Mouse (Mus musculus): ENCODE results near the gene Cradd. TPM values are rescaled to one million over a fixed set of nuclear protein-coding genes. Genes with fewer than 3 reads are reported as not detected.

Cradd gene
- polyA plus RNA-seq, 1 experiment = 6.2 TPM

- Histone ChIP-seq H3K4me3 (ENCODE audit: insufficient read depth, low read depth, low read length) (no peak overlapping the region), H3K27ac (replicated peaks; ENCODE audit: low read depth, low read length) (no peak overlapping the region), H3K4me1 (ENCODE audit: control insufficient read depth, insufficient read depth, insufficient read length, low read length) (0 out of 2 replicates have a peak, but pooled peaks cover 3% of the 10 kb centered on the region)
Measured at GRCm38 (mm10) chr10:95152503-95152989, 171.4 kb downstream of the Cradd start.

DNA sequence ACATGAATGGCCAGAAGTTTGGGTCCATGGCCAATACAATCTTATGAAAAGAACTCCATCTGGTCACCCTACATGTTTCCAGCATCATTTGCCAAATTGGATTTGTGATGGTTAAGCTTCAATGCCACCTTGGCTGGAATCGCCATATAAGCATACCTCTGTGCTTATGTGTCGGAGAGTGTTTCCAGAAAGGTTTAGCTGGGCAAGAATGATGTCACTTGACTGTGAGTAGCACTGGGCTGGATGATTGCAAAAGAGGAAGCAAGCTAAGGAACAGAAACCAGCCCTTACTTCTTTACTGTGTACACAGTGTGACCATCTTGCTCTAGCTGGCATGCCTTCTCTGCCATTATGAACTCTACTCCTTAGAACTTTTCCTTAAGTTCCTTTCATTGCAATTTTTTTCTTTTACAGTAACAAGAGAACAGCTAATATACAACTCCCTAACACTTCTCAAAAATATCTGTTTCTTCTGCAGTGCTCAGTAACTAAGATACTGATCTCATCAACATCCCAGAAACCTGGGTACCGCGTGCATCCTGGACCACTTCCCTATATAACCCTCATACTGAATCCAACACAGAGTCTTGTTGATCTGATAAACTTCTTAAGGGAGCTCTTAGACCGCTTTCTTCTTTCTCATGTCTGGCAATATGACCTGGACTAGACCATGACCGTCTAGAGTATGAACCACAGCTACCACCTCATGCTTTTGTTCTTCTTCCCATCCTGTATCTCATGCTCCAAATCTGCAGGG, 172.7 kb downstream of the Cradd start:
- Histone ChIP-seq H3K4me3 (ENCODE audit: insufficient read depth, low read depth, low read length) (no peak overlapping the region), H3K4me1 (ENCODE audit: control insufficient read depth, insufficient read depth, insufficient read length, low read length) (0 out of 2 replicates have a peak, but pooled peaks cover 3% of the 10 kb centered on the region), H3K27ac (replicated peaks; ENCODE audit: low read depth, low read length) (no peak overlapping the region)

- no peak overlapping the region for H3K4me3 ChIP-seq (ENCODE audit: insufficient read depth, low read depth, low read length)
- H3K4me1 ChIP-seq (ENCODE audit: control insufficient read depth, insufficient read depth, insufficient read length, low read length) = peaks cover 6% of the 10 kb centered on the region
- no peak overlapping the region for H3K27ac ChIP-seq (replicated peaks; ENCODE audit: low read depth, low read length)
Measured at GRCm38 (mm10) chr10:95149666-95150065, 174.3 kb downstream of the Cradd start.

GRCm38 (mm10) chr10:95148641-95149040, 175.3 kb downstream of the Cradd start:
- Histone ChIP-seq H3K4me1 (ENCODE audit: control insufficient read depth, insufficient read depth, insufficient read length, low read length) (peaks cover 6% of the 10 kb centered on the region), H3K27ac (replicated peaks; ENCODE audit: low read depth, low read length) (no peak overlapping the region), H3K4me3 (ENCODE audit: insufficient read depth, low read depth, low read length) (no peak overlapping the region)

GRCm38 (mm10) chr10:95147136-95147901, 176.6 kb downstream of the Cradd start:
- no peak overlapping the region for H3K4me3 ChIP-seq (ENCODE audit: insufficient read depth, low read depth, low read length)
- H3K27ac ChIP-seq (replicated peaks; ENCODE audit: low read depth, low read length) = no peak overlapping the region
- peaks cover 3% of the 10 kb centered on the region for H3K4me1 ChIP-seq (ENCODE audit: control insufficient read depth, insufficient read depth, insufficient read length, low read length)

DNA sequence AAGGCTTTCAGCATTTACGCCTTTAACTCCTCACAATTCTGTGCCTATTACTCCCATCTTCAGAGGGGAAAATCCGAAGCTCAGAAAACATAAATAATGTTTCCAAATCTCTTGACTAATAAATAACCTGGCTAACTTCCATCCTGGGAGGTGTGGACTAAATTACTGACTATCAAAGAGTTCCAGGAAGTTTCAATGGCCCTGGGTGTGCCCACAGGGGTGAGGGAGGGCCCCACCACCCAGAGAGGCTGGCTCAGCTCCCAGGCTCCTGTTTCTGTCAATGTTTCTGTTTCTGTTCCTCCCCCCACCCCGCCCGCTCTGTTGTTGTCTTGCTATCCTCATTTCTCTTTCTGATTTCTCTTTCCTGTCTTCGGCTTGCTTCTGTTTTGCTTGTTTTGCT, 177.4 kb downstream of the Cradd start:
- 0 out of 2 replicates have a peak overlapping the region, but pooled peaks have one; percentile 11 for H3K27ac ChIP-seq (replicated peaks; ENCODE audit: low read depth, low read length)
- H3K4me3 ChIP-seq (ENCODE audit: insufficient read depth, low read depth, low read length) = no peak overlapping the region
- peaks cover 3% of the 10 kb centered on the region for H3K4me1 ChIP-seq (ENCODE audit: control insufficient read depth, insufficient read depth, insufficient read length, low read length)

DNA sequence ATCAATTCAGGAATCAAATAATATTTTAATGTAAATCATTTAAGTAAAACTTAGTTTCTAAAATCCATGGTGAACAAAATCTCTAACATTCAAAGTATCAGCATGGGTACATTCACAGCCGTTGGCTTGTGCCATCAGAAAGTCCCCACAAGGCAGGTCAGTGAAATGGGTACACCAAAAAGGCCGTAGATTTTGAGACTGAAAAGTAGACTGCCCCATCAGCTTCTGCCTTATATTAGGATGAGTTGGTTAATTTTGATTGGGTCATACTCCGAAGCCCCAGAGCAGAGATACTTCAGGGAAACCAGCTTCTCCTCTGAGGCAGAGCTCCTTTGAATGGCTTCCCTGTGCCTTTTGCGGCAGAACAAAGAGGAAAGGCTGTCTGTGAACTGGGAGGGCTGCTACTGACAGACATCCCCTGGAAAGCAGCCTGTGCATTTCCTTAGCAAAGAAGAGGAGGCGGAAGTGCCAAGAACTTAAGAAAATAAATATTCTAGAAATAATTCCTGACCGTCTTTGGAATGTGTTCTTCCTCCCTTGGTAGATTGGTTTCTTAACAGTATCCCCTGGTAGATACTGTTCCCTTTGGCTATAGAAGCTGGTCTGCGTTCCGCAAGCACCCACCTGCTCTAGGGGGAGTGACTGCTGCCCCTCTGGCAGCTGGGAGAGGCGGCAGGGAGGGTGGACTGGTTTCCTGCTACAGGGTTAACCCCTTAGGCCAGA, 178.6 kb downstream of the Cradd start:
- no peak overlapping the region for H3K27ac ChIP-seq (replicated peaks; ENCODE audit: low read depth, low read length)
- H3K4me1 ChIP-seq (ENCODE audit: control insufficient read depth, insufficient read depth, insufficient read length, low read length) = peaks cover 3% of the 10 kb centered on the region
- H3K4me3 ChIP-seq (ENCODE audit: insufficient read depth, low read depth, low read length) = no peak overlapping the region

- H3K4me1 ChIP-seq (ENCODE audit: control insufficient read depth, insufficient read depth, insufficient read length, low read length) = peaks cover 3% of the 10 kb centered on the region
- no peak overlapping the region for H3K4me3 ChIP-seq (ENCODE audit: insufficient read depth, low read depth, low read length)
- H3K27ac ChIP-seq (replicated peaks; ENCODE audit: low read depth, low read length) = no peak overlapping the region
Measured at GRCm38 (mm10) chr10:95144414-95145130, 179.4 kb downstream of the Cradd start.

DNA sequence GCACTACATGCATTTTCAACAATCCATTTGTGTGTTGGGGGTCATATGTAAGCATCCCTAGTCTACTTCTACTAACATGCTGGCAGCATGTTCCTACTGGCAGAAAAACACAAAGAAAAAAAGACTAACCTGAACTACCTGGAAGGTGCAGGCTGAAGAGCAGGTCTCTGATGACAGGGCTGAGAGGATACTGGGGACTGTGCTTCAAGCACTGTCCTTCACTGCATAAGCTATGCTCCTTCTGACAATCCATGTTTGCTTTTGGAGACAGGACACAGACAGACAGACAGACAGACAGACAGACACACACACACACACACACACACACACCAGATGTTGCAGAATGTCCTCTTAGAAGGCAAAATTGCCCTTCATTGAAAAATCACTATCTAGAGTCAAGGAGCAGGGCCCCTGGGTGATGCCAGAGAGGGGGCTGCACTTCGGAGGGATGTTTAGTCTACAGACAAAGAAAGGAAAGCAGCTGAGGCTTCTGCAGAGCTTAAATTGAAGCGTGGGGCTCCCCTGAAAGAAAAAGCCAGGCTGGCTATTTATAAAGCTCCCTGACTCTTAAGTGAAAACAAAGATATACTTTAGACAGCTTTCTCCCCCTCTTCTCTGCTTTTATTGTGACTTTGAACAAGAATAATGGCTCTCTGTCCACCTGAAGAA, 180.4 kb downstream of the Cradd start:
- Histone ChIP-seq H3K4me1 (ENCODE audit: control insufficient read depth, insufficient read depth, insufficient read length, low read length) (peaks cover 3% of the 10 kb centered on the region), H3K4me3 (ENCODE audit: insufficient read depth, low read depth, low read length) (no peak overlapping the region), H3K27ac (replicated peaks; ENCODE audit: low read depth, low read length) (no peak overlapping the region)

DNA sequence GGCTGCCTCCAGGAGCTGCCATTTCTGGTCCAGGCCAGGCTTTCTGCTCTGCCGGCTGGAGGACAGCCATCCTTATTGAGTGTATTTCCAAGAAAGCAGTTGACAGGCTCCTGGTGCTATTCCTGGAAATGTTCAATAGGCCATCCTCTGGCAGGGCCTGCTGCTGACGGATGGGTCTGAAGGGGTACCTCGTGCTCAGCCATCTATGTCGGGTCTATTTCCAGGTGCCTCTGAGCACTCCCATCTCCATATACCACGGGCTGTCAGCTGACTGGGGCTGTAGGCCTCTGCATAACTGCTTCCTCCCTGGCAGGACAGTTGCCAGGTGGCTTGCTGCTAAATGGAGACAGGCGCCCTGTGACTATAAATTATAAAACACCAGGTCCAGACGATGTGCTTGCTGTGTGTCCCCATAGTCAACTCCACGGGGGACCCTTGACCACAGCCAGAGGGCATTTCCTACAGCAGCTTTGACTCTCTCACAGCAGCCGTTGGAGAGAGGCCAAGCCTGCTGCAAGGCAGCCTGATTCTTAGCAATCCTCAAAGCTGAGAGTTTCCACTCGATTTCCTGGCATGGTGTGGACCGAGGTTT, 181.0 kb downstream of the Cradd start:
- Histone ChIP-seq H3K4me3 (ENCODE audit: insufficient read depth, low read depth, low read length) (no peak overlapping the region), H3K27ac (replicated peaks; ENCODE audit: low read depth, low read length) (no peak overlapping the region), H3K4me1 (ENCODE audit: control insufficient read depth, insufficient read depth, insufficient read length, low read length) (peaks cover 3% of the 10 kb centered on the region)

GRCm38 (mm10) chr10:95141075-95141474, 182.9 kb downstream of the Cradd start:
- Histone ChIP-seq H3K27ac (replicated peaks; ENCODE audit: low read depth, low read length) (no peak overlapping the region), H3K4me3 (ENCODE audit: insufficient read depth, low read depth, low read length) (no peak overlapping the region), H3K4me1 (ENCODE audit: control insufficient read depth, insufficient read depth, insufficient read length, low read length) (peaks cover 3% of the 10 kb centered on the region)

GRCm38 (mm10) chr10:95140191-95140590, 183.7 kb downstream of the Cradd start:
- Histone ChIP-seq H3K4me1 (ENCODE audit: control insufficient read depth, insufficient read depth, insufficient read length, low read length) (no peaks in the 10 kb centered on the region), H3K4me3 (ENCODE audit: insufficient read depth, low read depth, low read length) (no peak overlapping the region), H3K27ac (replicated peaks; ENCODE audit: low read depth, low read length) (no peak overlapping the region)

- H3K27ac ChIP-seq (replicated peaks; ENCODE audit: low read depth, low read length) = no peak overlapping the region
- H3K4me1 ChIP-seq (ENCODE audit: control insufficient read depth, insufficient read depth, insufficient read length, low read length) = no peaks in the 10 kb centered on the region
- H3K4me3 ChIP-seq (ENCODE audit: insufficient read depth, low read depth, low read length) = no peak overlapping the region
Measured at GRCm38 (mm10) chr10:95139645-95140044, 184.3 kb downstream of the Cradd start.

DNA sequence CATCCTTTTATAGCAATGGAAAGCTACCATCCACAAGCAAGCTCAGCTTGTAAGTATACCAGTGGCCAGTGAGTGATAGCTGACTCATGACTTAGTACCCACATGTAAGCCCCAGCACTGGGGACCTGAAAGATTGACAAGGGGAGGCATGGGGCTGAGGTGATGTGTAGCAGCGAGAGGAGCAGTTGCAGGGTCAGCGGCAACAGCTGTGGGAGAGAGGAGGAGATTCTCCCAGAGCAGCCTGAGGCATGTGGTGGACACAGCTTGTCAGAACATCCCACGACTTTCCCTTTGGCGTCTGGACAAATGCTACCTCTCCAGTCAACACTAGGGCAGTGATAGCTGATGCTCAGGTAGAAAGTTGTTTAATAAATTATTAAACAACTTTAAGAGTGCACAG, 190.9 kb downstream of the Cradd start:
- no peak overlapping the region for H3K4me3 ChIP-seq (ENCODE audit: insufficient read depth, low read depth, low read length)
- H3K27ac ChIP-seq (replicated peaks; ENCODE audit: low read depth, low read length) = no peak overlapping the region
- H3K4me1 ChIP-seq (ENCODE audit: control insufficient read depth, insufficient read depth, insufficient read length, low read length) = no peaks in the 10 kb centered on the region
